Mouse (Mus musculus): ENCODE results near the gene Lman2l. TPM values are rescaled to one million over a fixed set of nuclear protein-coding genes. Genes with fewer than 3 reads are reported as not detected.

Gene Lman2l
- total RNA-seq, 2 experiments from 2014 or later: 41.3 to 46.5 TPM

- no peak for DNase-seq (ENCODE audit: low spot score in 2 of 2)
- intact Hi-C loops (cut with DNase I): no loop called here
These were observed 72.9 kb downstream of the Lman2l start, which contains the start of gene Fer1l5 for GRCm38 (mm10) chr1:36371934-36372845. TSS of gene Fer1l5 (plus strand) at chr1:36372291.

- DNase-seq (ENCODE audit: low spot score in 2 of 2): no peak
- intact Hi-C loops (cut with DNase I): no loop called here
These were observed 74.2 kb downstream of the Lman2l start for GRCm38 (mm10) chr1:36370918-36371317.

Other genes with a start within 250 kb of the Lman2l start
- 10 to 100 TPM; 48.7 to 51.7 TPM for gene Uggt1, start 200.6 kb downstream of the Lman2l start, total RNA-seq (2021)
- under 1 TPM in 1 of 2 experiments, not detected in 1; 0.71 TPM for gene Neurl3, start 170.6 kb downstream of the Lman2l start, total RNA-seq (2021)
- gene Arid5a, start 137.5 kb downstream of the Lman2l start, total RNA-seq (2021): 10 to 100 TPM; 14.9 to 16.4 TPM
- 10 to 100 TPM; 60.9 to 62.9 TPM for gene Kansl3, start 76.1 kb downstream of the Lman2l start, total RNA-seq (2021)
- gene Fer1l5, start 73.0 kb downstream of the Lman2l start, total RNA-seq (2021): not detected
- 10 to 100 TPM; 13.0 to 13.8 TPM for gene Cnnm4, start 26.3 kb upstream of the Lman2l start, total RNA-seq (2021)
- 10 to 100 TPM; 32.1 to 32.7 TPM for gene Cnnm3, start 66.6 kb upstream of the Lman2l start, total RNA-seq (2021)
- gene Ankrd23, start 91.6 kb upstream of the Lman2l start, total RNA-seq (2021): 1 to 10 TPM; 6.1 to 6.3 TPM
- not detected for gene Gm42417, start 94.2 kb upstream of the Lman2l start, total RNA-seq (2021)
- gene Ankrd39, start 102.2 kb upstream of the Lman2l start, total RNA-seq (2021): 10 to 100 TPM; 11.1 to 13.0 TPM
- gene Sema4c, start 113.1 kb upstream of the Lman2l start, total RNA-seq (2021): 10 to 100 TPM; 16.0 to 16.9 TPM
- gene Fam178b, start 237.9 kb upstream of the Lman2l start, total RNA-seq (2021): not detected
- gene Cox5b, start 246.2 kb upstream of the Lman2l start, total RNA-seq (2021): 100 to 1,000 TPM; 591 to 598 TPM

All from left cerebral cortex, postnatal 25 days (tissue).